Mouse (Mus musculus) testis, adult 2 months (tissue): ENCODE data around the gene Ptges3l.

Experiments
- CTCF ChIP-seq: fragments of 200-500 bp; IDR thresholded peaks from 2 replicates; pipeline ENCODE4 v1.5.1; 2012; ENCODE audit warnings: low read depth, mild to moderate bottlenecking, inconsistent platforms, low read length, moderate library complexity; ENCODE audit not compliant: control insufficient read depth, insufficient read depth, insufficient replicate concordance
- POLR2A ChIP-seq: fragments of 200-500 bp; IDR thresholded peaks from 2 replicates; pipeline ENCODE4 v1.6.1; 2012; ENCODE audit warnings: low read depth, mild to moderate bottlenecking, inconsistent platforms, low read length, moderate library complexity; ENCODE audit not compliant: control insufficient read depth

DNA sequence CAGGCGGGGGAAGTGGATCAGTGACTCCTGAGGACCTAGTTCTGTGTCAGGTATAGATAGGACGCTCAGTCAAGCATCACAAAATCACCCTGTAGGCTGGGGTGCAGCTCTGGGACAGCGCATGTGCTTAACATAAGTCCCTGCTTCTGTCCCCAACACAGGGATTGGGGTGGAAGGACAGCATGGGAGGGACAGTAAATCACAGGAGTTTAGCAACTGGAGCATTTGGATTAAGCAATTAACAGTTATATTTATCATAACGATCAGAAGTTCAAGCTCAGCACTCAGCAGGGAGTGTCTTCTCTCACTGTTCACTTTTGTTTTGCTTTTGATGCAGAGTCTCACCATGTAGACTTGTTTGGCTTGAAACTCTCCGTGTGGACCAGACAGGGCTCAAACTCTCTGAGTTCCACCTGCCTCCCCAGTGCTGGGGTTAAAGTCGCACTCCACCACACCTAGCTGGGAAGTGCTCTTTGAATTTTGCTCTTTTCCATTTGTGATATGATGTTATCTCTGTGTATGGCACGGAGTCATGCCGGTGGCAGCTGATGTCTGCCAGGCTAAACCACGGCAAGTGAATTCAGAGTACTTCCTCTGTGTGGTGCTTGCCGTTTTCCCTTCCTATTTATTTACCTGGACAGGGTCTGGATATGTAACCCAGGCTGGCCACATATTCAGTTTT is 27.1 kb upstream of the Ptges3l start:
- TF ChIP-seq CTCF (no peak), POLR2A (no peak)
